Mouse (Mus musculus) lung, postnatal 4 days (tissue): ENCODE data around the gene Barhl1.

ENCODE experiments used
- DNase-seq, 2 experiments: peaks; one replicate each; pipeline ENCODE4 v3.0.0; 2021

Gene Barhl1

DNA sequence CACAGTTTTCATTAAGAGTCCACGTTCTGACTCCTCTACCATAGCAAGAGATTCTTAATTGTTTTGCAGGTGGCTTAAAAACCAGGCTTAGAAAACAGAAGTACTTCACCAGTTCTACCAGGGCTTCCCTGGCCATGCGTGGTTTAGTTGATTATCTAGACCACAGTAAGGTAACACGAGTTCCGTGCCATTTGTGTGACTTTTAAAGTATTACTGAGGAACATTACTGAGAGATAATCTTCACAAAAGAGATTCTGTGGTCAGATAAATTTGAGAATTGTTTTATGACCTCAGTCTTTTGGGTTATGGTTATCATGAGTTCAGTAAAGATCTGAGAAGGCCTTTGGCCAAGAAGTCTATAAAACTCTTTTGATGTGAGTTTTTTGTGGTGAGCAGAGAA, 57.2 kb downstream of the Barhl1 start:
- DNase-seq = no peak
